9 mouse cellular contexts compared by ENCODE assay signal in the genomic region with DNA sequence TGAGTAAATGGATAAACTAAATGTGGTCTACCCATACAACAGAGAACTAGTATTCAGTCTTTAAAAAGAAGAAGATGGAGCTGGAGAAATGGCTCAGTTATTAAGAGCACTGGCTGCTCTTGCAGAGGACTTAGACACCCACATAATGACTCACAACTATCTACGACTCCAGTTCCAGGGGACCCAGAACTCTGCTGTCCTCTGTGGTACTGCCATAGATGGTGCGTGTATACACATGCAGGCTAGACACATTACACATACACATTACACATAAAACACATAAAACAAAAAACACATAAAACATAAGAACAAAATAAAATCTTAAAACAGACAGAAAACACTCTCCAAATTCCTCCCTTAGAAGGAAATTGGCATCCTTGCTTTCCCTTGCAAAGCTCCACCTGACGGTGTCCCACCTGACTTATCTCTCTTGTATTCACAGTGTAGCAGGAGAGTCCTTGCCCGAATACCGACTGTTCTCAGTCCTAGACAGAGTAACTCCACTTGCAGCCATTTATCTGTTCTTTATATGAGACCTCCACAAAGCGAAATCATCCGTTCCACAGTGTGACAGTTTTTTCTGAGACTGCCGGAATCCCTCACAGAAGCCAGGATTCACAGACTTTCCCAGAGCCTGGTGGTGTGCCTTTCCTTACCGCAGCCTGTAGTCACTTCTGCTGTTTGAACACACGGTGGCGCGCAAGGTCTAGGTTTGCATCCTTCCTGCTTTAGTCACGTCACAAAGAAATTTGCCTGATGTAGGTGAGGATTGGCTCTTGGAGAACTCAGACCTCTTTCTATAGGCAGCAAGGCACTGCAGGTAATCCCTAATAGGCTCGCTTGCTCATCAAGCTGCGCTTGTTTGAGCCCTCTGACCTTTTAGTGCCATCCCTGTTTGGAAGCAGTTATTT. TPM values are rescaled to one million over a fixed set of nuclear protein-coding genes. Genes with fewer than 3 reads are reported as not detected.
DNase-seq lines count a peak whose midpoint lies in the region; ATAC-seq and TF ChIP-seq lines count a peak whose summit lies in the region.
"Had no signal": no experiment of that assay in that cellular context is flagged by ENCODE, and none has a peak within 500 bp of the region (broad histone marks: within the 10 kb centered on the region; RNA-seq: fewer than 3 reads in every experiment).

No protein-coding gene starts in this region.

- no peak overlapping the region for H3K9ac ChIP-seq in ES-Bruce4 (ENCODE audit: low read depth, poor library complexity, severe bottlenecking)
- H3K9ac ChIP-seq in forebrain, embryonic 12.5 days: no peak overlapping the region
- H3K9ac ChIP-seq in liver, embryonic 16.5 days (ENCODE audit: low read depth, low read length): no peak overlapping the region
- 0 out of 2 replicates have a peak overlapping the region, but pooled peaks have one; percentile 26 for H3K9ac ChIP-seq in neural tube, embryonic 15.5 days (replicated peaks)

- H3K27me3 ChIP-seq in ES-Bruce4 (ENCODE audit: control insufficient read depth, insufficient read depth, low read length, poor library complexity, severe bottlenecking): no peaks in the 10 kb centered on the region
- peaks cover 21% of the 10 kb centered on the region; the same call in 1 of the 2 replicates for H3K27me3 ChIP-seq in forebrain, embryonic 12.5 days
- no peaks in the 10 kb centered on the region for H3K27me3 ChIP-seq in liver, embryonic 16.5 days (ENCODE audit: control insufficient read depth, insufficient read depth, low read depth, low read length)
- no peaks in the 10 kb centered on the region for H3K27me3 ChIP-seq in neural tube, embryonic 15.5 days (replicated peaks)

- H3K4me3 ChIP-seq in ES-Bruce4 (ENCODE audit: low read depth, low read length): no peak overlapping the region
- H3K4me3 ChIP-seq in forebrain, embryonic 12.5 days (replicated peaks): no peak overlapping the region
- H3K4me3 ChIP-seq in liver, embryonic 16.5 days (ENCODE audit: low read depth, low read length): no peak overlapping the region
- H3K4me3 ChIP-seq in neural tube, embryonic 15.5 days (replicated peaks): peak overlapping the region; percentile 15
- H3K4me3 ChIP-seq: megakaryocyte, embryonic 14.5 days had no signal

- no peaks in the 10 kb centered on the region for H3K36me3 ChIP-seq in ES-Bruce4 (ENCODE audit: control insufficient read depth, insufficient read depth, low read length, poor library complexity, severe bottlenecking)
- H3K36me3 ChIP-seq in forebrain, embryonic 12.5 days (replicated peaks): no peaks in the 10 kb centered on the region
- H3K36me3 ChIP-seq in liver, embryonic 16.5 days (ENCODE audit: control insufficient read depth, insufficient read depth): no peaks in the 10 kb centered on the region
- H3K36me3 ChIP-seq in neural tube, embryonic 15.5 days: no peaks in the 10 kb centered on the region

- no peak for TF ChIP-seq POLR2A in ES-Bruce4 (IDR thresholded peaks at IDR 0.05; ENCODE audit: insufficient read depth, low read length)

- no peak overlapping the region for H3K27ac ChIP-seq in ES-Bruce4 (ENCODE audit: insufficient read depth, low read length)
- no peak overlapping the region for H3K27ac ChIP-seq in forebrain, embryonic 12.5 days
- no peak overlapping the region for H3K27ac ChIP-seq in liver, embryonic 16.5 days (ENCODE audit: low read length)
- peak overlapping the region; percentile 42; the same call in 1 of the 2 replicates for H3K27ac ChIP-seq in neural tube, embryonic 15.5 days (replicated peaks)

- 24% methylated on average over 15 of the region's 15 CpGs for WGBS in forebrain, embryonic 12.5 days
- 18% methylated on average over 15 of the region's 15 CpGs for WGBS in large intestine, adult 2 months
- WGBS in liver, embryonic 16.5 days (ENCODE audit: insufficient replicate concordance): 17% methylated on average over 15 of the region's 15 CpGs
- 22% methylated on average over 15 of the region's 15 CpGs for WGBS in neural tube, embryonic 15.5 days

- ATAC-seq in forebrain, embryonic 12.5 days (ENCODE audit: low FRiP score): peak; percentile 89
- peak; percentile 78 for ATAC-seq in liver, embryonic 16.5 days (ENCODE audit: low read depth)
- ATAC-seq in neural tube, embryonic 15.5 days (ENCODE audit: low FRiP score): peak; percentile 96

- TF ChIP-seq EP300 in ES-Bruce4 (IDR thresholded peaks at IDR 0.05; ENCODE audit: insufficient read depth, low read depth, low read length): no peak

- peak; percentile 91 for TF ChIP-seq CTCF in ES-Bruce4 (IDR thresholded peaks at IDR 0.05; ENCODE audit: low read depth, low read length)

- intact Hi-C loops in heart, postnatal 14 days (cut with DNase I): loop anchor here (2.0 to 10.0 kb wide), 5 partner anchors 148 to 498 kb away; a partner anchor contains a TSS

- no peak overlapping the region for H3K4me2 ChIP-seq in forebrain, embryonic 12.5 days
- H3K4me2 ChIP-seq in liver, embryonic 16.5 days (ENCODE audit: low read depth, low read length): no peak overlapping the region
- H3K4me2 ChIP-seq in neural tube, embryonic 15.5 days: peak overlapping the region; percentile 49

- peak; percentile 74 for DNase-seq in c-Kit-positive CD71-positive TER-119-positive erythroid progenitor cells, embryonic 14.5 days (ENCODE audit: low spot score)
- peak; percentile 80 to 81 for DNase-seq in heart, postnatal 14 days
- DNase-seq in large intestine, adult 2 months (ENCODE audit: low read depth, low spot score): peak; percentile 75
- peak; percentile 87 for DNase-seq in testis, postnatal 10 days (ENCODE audit: low spot score)

- H3K9me3 ChIP-seq in ES-Bruce4 (replicated peaks; ENCODE audit: control insufficient read depth, insufficient read depth, low read length, poor library complexity, severe bottlenecking): no peaks in the 10 kb centered on the region
- no peaks in the 10 kb centered on the region for H3K9me3 ChIP-seq in forebrain, embryonic 12.5 days
- no peaks in the 10 kb centered on the region for H3K9me3 ChIP-seq in liver, embryonic 16.5 days (replicated peaks; ENCODE audit: control insufficient read depth, low read length)
- H3K9me3 ChIP-seq in neural tube, embryonic 15.5 days (replicated peaks): no peaks in the 10 kb centered on the region
- H3K9me3 ChIP-seq: megakaryocyte, embryonic 14.5 days had no signal

- H3K4me1 ChIP-seq in ES-Bruce4 (ENCODE audit: control insufficient read depth, insufficient read depth, low read length): no peaks in the 10 kb centered on the region
- peaks cover 3% of the 10 kb centered on the region; the same call in 1 of the 2 replicates for H3K4me1 ChIP-seq in forebrain, embryonic 12.5 days
- no peaks in the 10 kb centered on the region for H3K4me1 ChIP-seq in liver, embryonic 16.5 days (ENCODE audit: control insufficient read depth, low read depth, low read length)
- H3K4me1 ChIP-seq in neural tube, embryonic 15.5 days: no peaks in the 10 kb centered on the region

RNA-seq across cellular contexts. Expression of a gene that starts 9.2 kb away (rescaled TPM):
- 4.3 and 4.9 TPM in 2 replicates for polyA plus RNA-seq in ES-Bruce4 (2011; ENCODE audit: insufficient read depth, insufficient read length, low read depth, missing spikeins)
- 34.6 and 35.2 TPM in 2 replicates for polyA plus RNA-seq in forebrain, embryonic 12.5 days (2016; fragmentation: Nextera tagmentation; extraction: Ambion mirVana)
- total RNA-seq in heart, postnatal 14 days (2021): 1 to 10 TPM; 1.4 to 1.9 TPM
- polyA plus RNA-seq in large intestine, adult 2 months (2012; rRNA removed): 4.5 and 5.3 TPM in 2 replicates
- polyA plus RNA-seq in liver, embryonic 16.5 days (2015; fragmentation: Nextera tagmentation; extraction: Ambion mirVana): 0.48 and 0.52 TPM in 2 replicates
- 77.0 and 94.1 TPM in 2 replicates for polyA plus RNA-seq in neural tube, embryonic 15.5 days (2015; fragmentation: Nextera tagmentation; extraction: Ambion mirVana)

RNA-seq across cellular contexts. Expression of a gene that starts 24.3 kb away (rescaled TPM):
- polyA plus RNA-seq in ES-Bruce4 (2011; ENCODE audit: insufficient read depth, insufficient read length, low read depth, missing spikeins): 9.2 and 10.0 TPM in 2 replicates
- polyA plus RNA-seq in forebrain, embryonic 12.5 days (2016; fragmentation: Nextera tagmentation; extraction: Ambion mirVana): 1.7 and 2.9 TPM in 2 replicates
- total RNA-seq in heart, postnatal 14 days (2021): 1 to 10 TPM; 1.8 to 1.9 TPM
- 2.4 and 3.5 TPM in 2 replicates for polyA plus RNA-seq in large intestine, adult 2 months (2012; rRNA removed)
- polyA plus RNA-seq in liver, embryonic 16.5 days (2015; fragmentation: Nextera tagmentation; extraction: Ambion mirVana): 0.16 and 0.19 TPM in 2 replicates
- 1.8 and 2.1 TPM in 2 replicates for polyA plus RNA-seq in neural tube, embryonic 15.5 days (2015; fragmentation: Nextera tagmentation; extraction: Ambion mirVana)

RNA-seq across cellular contexts. Expression of a gene that starts 32.5 kb away (rescaled TPM):
- 10.0 and 11.5 TPM in 2 replicates for polyA plus RNA-seq in ES-Bruce4 (2011; ENCODE audit: insufficient read depth, insufficient read length, low read depth, missing spikeins)
- polyA plus RNA-seq in forebrain, embryonic 12.5 days (2016; fragmentation: Nextera tagmentation; extraction: Ambion mirVana): 2.2 and 2.4 TPM in 2 replicates
- 1,000 to 10,000 TPM; 7,272 to 7,308 TPM for total RNA-seq in heart, postnatal 14 days (2021)
- 1.5 and 1.9 TPM in 2 replicates for polyA plus RNA-seq in large intestine, adult 2 months (2012; rRNA removed)
- 0.32 and 0.40 TPM in 2 replicates for polyA plus RNA-seq in liver, embryonic 16.5 days (2015; fragmentation: Nextera tagmentation; extraction: Ambion mirVana)
- 1.8 and 2.4 TPM in 2 replicates for polyA plus RNA-seq in neural tube, embryonic 15.5 days (2015; fragmentation: Nextera tagmentation; extraction: Ambion mirVana)

RNA-seq across cellular contexts. Expression of a gene that starts 40.3 kb away (rescaled TPM):
- 20.2 and 20.7 TPM in 2 replicates for polyA plus RNA-seq in ES-Bruce4 (2011; ENCODE audit: insufficient read depth, insufficient read length, low read depth, missing spikeins)
- 5.6 and 8.3 TPM in 2 replicates for polyA plus RNA-seq in forebrain, embryonic 12.5 days (2016; fragmentation: Nextera tagmentation; extraction: Ambion mirVana)
- total RNA-seq in heart, postnatal 14 days (2021): 10 to 100 TPM; 25.4 to 33.6 TPM
- polyA plus RNA-seq in large intestine, adult 2 months (2012; rRNA removed): 0.74 and 1.7 TPM in 2 replicates
- 9.3 and 15.2 TPM in 2 replicates for polyA plus RNA-seq in liver, embryonic 16.5 days (2015; fragmentation: Nextera tagmentation; extraction: Ambion mirVana)
- polyA plus RNA-seq in neural tube, embryonic 15.5 days (2015; fragmentation: Nextera tagmentation; extraction: Ambion mirVana): 22.8 and 29.5 TPM in 2 replicates

RNA-seq across cellular contexts. Expression of a gene that starts 47.3 kb away (rescaled TPM):
- polyA plus RNA-seq in ES-Bruce4 (2011; ENCODE audit: insufficient read depth, insufficient read length, low read depth, missing spikeins): not detected in 2 replicates
- not detected in 2 replicates for polyA plus RNA-seq in forebrain, embryonic 12.5 days (2016; fragmentation: Nextera tagmentation; extraction: Ambion mirVana)
- total RNA-seq in heart, postnatal 14 days (2021): not detected
- 85.7 and 191 TPM in 2 replicates for polyA plus RNA-seq in large intestine, adult 2 months (2012; rRNA removed)
- 0.02 TPM in 1 of 2 replicates, not detected in the other for polyA plus RNA-seq in liver, embryonic 16.5 days (2015; fragmentation: Nextera tagmentation; extraction: Ambion mirVana)
- polyA plus RNA-seq in neural tube, embryonic 15.5 days (2015; fragmentation: Nextera tagmentation; extraction: Ambion mirVana): 0.43 and 0.65 TPM in 2 replicates
